Mouse (Mus musculus) CD4-positive, CD25-positive, alpha-beta regulatory T cell, adult 2 months (primary cell): ENCODE measurements around the gene Sufu.

Experiments used
- DNase-seq: peaks from one replicate; pipeline ENCODE4 v3.0.0-alpha.2; 2012; ENCODE audit warnings: low read depth, low spot score

Gene Sufu

GRCm38 (mm10) chr19:46463446-46463845, 66.8 kb downstream of the Sufu start:
- DNase-seq, result no peak

- DNase-seq, result peak; percentile 71
These were observed 69.5 kb downstream of the Sufu start for GRCm38 (mm10) chr19:46466160-46466559.

GRCm38 (mm10) chr19:46467051-46467503, 70.4 kb downstream of the Sufu start:
- peak; percentile 65 for DNase-seq

GRCm38 (mm10) chr19:46470364-46471240, 73.9 kb downstream of the Sufu start:
- peak; percentile 69 for DNase-seq

- DNase-seq, result peak; percentile 56
These were observed 74.8 kb downstream of the Sufu start for GRCm38 (mm10) chr19:46471324-46472093.

GRCm38 (mm10) chr19:46477432-46477845, 80.7 kb downstream of the Sufu start:
- no peak for DNase-seq

GRCm38 (mm10) chr19:46478242-46478641, 81.5 kb downstream of the Sufu start:
- DNase-seq, result no peak

- DNase-seq, result peak; percentile 81
These were observed 82.1 kb downstream of the Sufu start for GRCm38 (mm10) chr19:46478826-46479225.

- peak; percentile 41 for DNase-seq
These were observed 82.8 kb downstream of the Sufu start for GRCm38 (mm10) chr19:46479306-46480075.

- no peak for DNase-seq
These were observed 84.1 kb downstream of the Sufu start for GRCm38 (mm10) chr19:46480624-46481345.

GRCm38 (mm10) chr19:46481352-46481751, 84.7 kb downstream of the Sufu start:
- DNase-seq, result no peak

- no peak for DNase-seq
These were observed 85.1 kb downstream of the Sufu start for GRCm38 (mm10) chr19:46481756-46482155.

GRCm38 (mm10) chr19:46482896-46483516, 86.3 kb downstream of the Sufu start:
- peak; percentile 31 for DNase-seq

GRCm38 (mm10) chr19:46483701-46484328, 87.1 kb downstream of the Sufu start:
- no peak for DNase-seq

GRCm38 (mm10) chr19:46484518-46484917, 87.8 kb downstream of the Sufu start:
- DNase-seq, result no peak

- DNase-seq, result no peak
These were observed 89.2 kb downstream of the Sufu start for GRCm38 (mm10) chr19:46485847-46486246.

- no peak for DNase-seq
These were observed 90.0 kb downstream of the Sufu start for GRCm38 (mm10) chr19:46486709-46487108.

GRCm38 (mm10) chr19:46489448-46489847, 92.8 kb downstream of the Sufu start:
- no peak for DNase-seq

GRCm38 (mm10) chr19:46490634-46491033, 93.9 kb downstream of the Sufu start:
- DNase-seq, result no peak

GRCm38 (mm10) chr19:46495136-46495535, 98.4 kb downstream of the Sufu start:
- DNase-seq, result no peak
